Mouse (Mus musculus) urinary bladder, postnatal 36 days (tissue): ENCODE measurements around the gene Mbd4.
"Not testable (repeated sequence)": the region's sequence is repeated elsewhere in the genome, so short reads cannot be mapped to it uniquely, and the experiment has no call there.

ENCODE experiments used
- DNase-seq, 2 experiments: peaks; one replicate each; pipeline ENCODE4 v3.0.0; 2022; ENCODE audit warnings: low spot score in 2 of 2, mixed read lengths in 1 of 2

The Mbd4 gene

GRCm38 (mm10) chr6:115853091-115853813 lies at the start of gene Mbd4, which contains the start of gene Ift122:
Gene Mbd4 (minus strand): TSS chr6:115853371.
Gene Ift122 (plus strand): TSS chr6:115853470.
- DNase-seq, result peak; percentile 93 to 99

GRCm38 (mm10) chr6:115902545-115902944 lies 49.4 kb upstream of the Mbd4 start:
- DNase-seq, result no peak

GRCm38 (mm10) chr6:115901489-115901931 lies 48.3 kb upstream of the Mbd4 start:
- peak in 1 of 2 experiments; percentile 53 for DNase-seq

GRCm38 (mm10) chr6:115901062-115901461 lies 47.9 kb upstream of the Mbd4 start:
- peak; percentile 56 to 71 for DNase-seq

GRCm38 (mm10) chr6:115897926-115898520 lies 44.9 kb upstream of the Mbd4 start:
- DNase-seq, result no peak

- peak in 1 of 2 experiments; percentile 72 for DNase-seq
These were observed 43.9 kb upstream of the Mbd4 start for GRCm38 (mm10) chr6:115897117-115897516.

- DNase-seq, result no peak
These were observed 43.2 kb upstream of the Mbd4 start for GRCm38 (mm10) chr6:115896346-115896745.

- no peak for DNase-seq
These were observed 39.2 kb upstream of the Mbd4 start for GRCm38 (mm10) chr6:115892363-115892762.

GRCm38 (mm10) chr6:115891497-115892061 lies 38.4 kb upstream of the Mbd4 start:
- no peak for DNase-seq

GRCm38 (mm10) chr6:115891061-115891460 lies 37.9 kb upstream of the Mbd4 start:
- no peak for DNase-seq

GRCm38 (mm10) chr6:115890601-115891000 lies 37.4 kb upstream of the Mbd4 start:
- no peak for DNase-seq

GRCm38 (mm10) chr6:115888296-115888695 lies 35.1 kb upstream of the Mbd4 start:
- DNase-seq, result no peak

GRCm38 (mm10) chr6:115886894-115887293 lies 33.7 kb upstream of the Mbd4 start:
- DNase-seq, result no peak

GRCm38 (mm10) chr6:115884018-115884417 lies 30.8 kb upstream of the Mbd4 start:
- DNase-seq, result no peak

- no peak for DNase-seq
These were observed 27.6 kb upstream of the Mbd4 start for GRCm38 (mm10) chr6:115880751-115881150.

GRCm38 (mm10) chr6:115879736-115880135 lies 26.6 kb upstream of the Mbd4 start:
- no peak for DNase-seq

- DNase-seq, result no peak
These were observed 25.5 kb upstream of the Mbd4 start for GRCm38 (mm10) chr6:115878694-115879093.

- DNase-seq, result no peak
These were observed 24.1 kb upstream of the Mbd4 start for GRCm38 (mm10) chr6:115877239-115877638.

GRCm38 (mm10) chr6:115871318-115871717 lies 18.1 kb upstream of the Mbd4 start:
- DNase-seq, result not testable (repeated sequence)

GRCm38 (mm10) chr6:115867157-115867556 lies 14.0 kb upstream of the Mbd4 start:
- DNase-seq, result not testable (repeated sequence)

GRCm38 (mm10) chr6:115865246-115865645 lies 12.1 kb upstream of the Mbd4 start:
- no peak for DNase-seq

GRCm38 (mm10) chr6:115863340-115863841 lies 10.2 kb upstream of the Mbd4 start:
- DNase-seq, result no peak
